In genomic region chr10:86339649-86340379, GRCm38 (mm10) we compare ENCODE assay signal across 8 mouse cellular contexts. TPM values are rescaled to one million over a fixed set of nuclear protein-coding genes. Genes with fewer than 3 reads are reported as not detected.
DNase-seq lines count a peak whose midpoint lies in the region.

No protein-coding gene starts in this region.

- DNase-seq in ES-CJ7 (ENCODE audit: low read depth, low spot score), result peak; percentile 5
- DNase-seq in adrenal gland, postnatal 25 days, result peak; percentile 84
- peak; percentile 49 to 65 for DNase-seq in frontal cortex, postnatal 14 days (ENCODE audit: low spot score in 2 of 2)
- peak; percentile 92 for DNase-seq in heart, postnatal 4 days
- DNase-seq in left cerebral cortex, adult 11 months (ENCODE audit: low spot score), result peak; percentile 79
- peak; percentile 95 for DNase-seq in lung, postnatal 25 days (ENCODE audit: low spot score)
- DNase-seq in urinary bladder, postnatal 14 days (ENCODE audit: low spot score), result peak; percentile 94
- no peak for DNase-seq in thymus, postnatal 4 days

RNA-seq across cellular contexts. Expression of gene Timp3, which starts 39.6 kb away (rescaled TPM):
- total RNA-seq in adrenal gland, postnatal 25 days (2021), result 388 and 389 TPM in 2 replicates
- 100 to 1,000 TPM; 139 to 143 TPM for total RNA-seq in heart, postnatal 4 days (2021)
